Mouse (Mus musculus): ENCODE measurements around the gene Gm39115. TPM values are rescaled to one million over a fixed set of nuclear protein-coding genes. Genes with fewer than 3 reads are reported as not detected.

Gm39115 gene
- polyA plus RNA-seq, 1 experiment from 2014 or later = not detected

GRCm38 (mm10) chr7:142119632-142120031, 16.2 kb downstream of the Gm39115 start:
- no peaks in the 10 kb centered on the region for H3K9me3 ChIP-seq (ENCODE audit: control insufficient read depth, low read length)
- DNase-seq (ENCODE audit: low spot score) (no peak), ATAC-seq (ENCODE audit: low FRiP score) (no peak)
- no peak overlapping the region for H3K9ac ChIP-seq
- no peak overlapping the region for H3K27ac ChIP-seq
- H3K36me3 ChIP-seq (replicated peaks; ENCODE audit: control insufficient read depth, insufficient read depth) = no peaks in the 10 kb centered on the region
- no peaks in the 10 kb centered on the region for H3K4me1 ChIP-seq (replicated peaks; ENCODE audit: control insufficient read depth, insufficient read depth, low read length)
- no peak overlapping the region for H3K4me3 ChIP-seq (replicated peaks; ENCODE audit: low read length)
- H3K4me2 ChIP-seq (replicated peaks) = no peak overlapping the region
- H3K27me3 ChIP-seq (ENCODE audit: control insufficient read depth, insufficient read depth, low read length) = no peaks in the 10 kb centered on the region
- WGBS = 23% methylated on average over 5 of the region's 5 CpGs

- H3K9ac ChIP-seq = no peak overlapping the region
- H3K4me2 ChIP-seq (replicated peaks) = no peak overlapping the region
- ATAC-seq (ENCODE audit: low FRiP score) = no peak
- DNase-seq (ENCODE audit: low spot score) = no peak
- WGBS = 59% methylated on average over 5 of the region's 5 CpGs
- H3K9me3 ChIP-seq (ENCODE audit: control insufficient read depth, low read length) = no peaks in the 10 kb centered on the region
- no peak overlapping the region for H3K27ac ChIP-seq
- no peak overlapping the region for H3K4me3 ChIP-seq (replicated peaks; ENCODE audit: low read length)
- no peaks in the 10 kb centered on the region for H3K27me3 ChIP-seq (ENCODE audit: control insufficient read depth, insufficient read depth, low read length)
- no peaks in the 10 kb centered on the region for H3K4me1 ChIP-seq (replicated peaks; ENCODE audit: control insufficient read depth, insufficient read depth, low read length)
- H3K36me3 ChIP-seq (replicated peaks; ENCODE audit: control insufficient read depth, insufficient read depth) = no peaks in the 10 kb centered on the region
These were observed 31.1 kb downstream of the Gm39115 start for GRCm38 (mm10) chr7:142104747-142105146.

- DNase-seq (ENCODE audit: low spot score) (peak; percentile 87), ATAC-seq (ENCODE audit: low FRiP score) (peak; percentile 73)
- Histone ChIP-seq H3K36me3 (replicated peaks; ENCODE audit: control insufficient read depth, insufficient read depth) (no peaks in the 10 kb centered on the region), H3K9ac (0 out of 2 replicates have a peak overlapping the region, but pooled peaks have one; percentile 12), H3K9me3 (ENCODE audit: control insufficient read depth, low read length) (no peaks in the 10 kb centered on the region), H3K4me3 (replicated peaks; ENCODE audit: low read length) (no peak overlapping the region), H3K27me3 (ENCODE audit: control insufficient read depth, insufficient read depth, low read length) (peaks cover 6% of the 10 kb centered on the region; the same call in 1 of the 2 replicates), H3K4me2 (replicated peaks) (peak overlapping the region; percentile 18; the same call in 1 of the 2 replicates), H3K27ac (no peak overlapping the region), H3K4me1 (replicated peaks; ENCODE audit: control insufficient read depth, insufficient read depth, low read length) (peaks cover 21% of the 10 kb centered on the region)
- WGBS = 11% methylated on average over 9 of the region's 9 CpGs
These were observed 38.1 kb downstream of the Gm39115 start for GRCm38 (mm10) chr7:142097776-142098175.

GRCm38 (mm10) chr7:142096701-142097100, 39.1 kb downstream of the Gm39115 start:
- peaks cover 31% of the 10 kb centered on the region for H3K4me1 ChIP-seq (replicated peaks; ENCODE audit: control insufficient read depth, insufficient read depth, low read length)
- no peak overlapping the region; the same call in 1 of the 2 replicates for H3K4me3 ChIP-seq (replicated peaks; ENCODE audit: low read length)
- WGBS = 77% methylated on average over 4 of the region's 4 CpGs
- no peak for DNase-seq (ENCODE audit: low spot score)
- H3K36me3 ChIP-seq (replicated peaks; ENCODE audit: control insufficient read depth, insufficient read depth) = no peaks in the 10 kb centered on the region
- peak overlapping the region; percentile 72 for H3K4me2 ChIP-seq (replicated peaks)
- H3K27me3 ChIP-seq (ENCODE audit: control insufficient read depth, insufficient read depth, low read length) = peaks cover 6% of the 10 kb centered on the region; the same call in 1 of the 2 replicates
- no peak overlapping the region for H3K27ac ChIP-seq
- H3K9me3 ChIP-seq (ENCODE audit: control insufficient read depth, low read length) = no peaks in the 10 kb centered on the region
- no peak for ATAC-seq (ENCODE audit: low FRiP score)
- H3K9ac ChIP-seq = no peak overlapping the region

- no peaks in the 10 kb centered on the region for H3K36me3 ChIP-seq (replicated peaks; ENCODE audit: control insufficient read depth, insufficient read depth)
- WGBS = 1% methylated on average over 44 of the region's 63 CpGs
- peaks cover 45% of the 10 kb centered on the region for H3K4me1 ChIP-seq (replicated peaks; ENCODE audit: control insufficient read depth, insufficient read depth, low read length)
- no peaks in the 10 kb centered on the region for H3K9me3 ChIP-seq (ENCODE audit: control insufficient read depth, low read length)
- H3K9ac ChIP-seq = peak within 1 kb of the TSS; percentile 99
- peak within 1 kb of the TSS; percentile 92 for H3K4me3 ChIP-seq (replicated peaks; ENCODE audit: low read length)
- H3K27me3 ChIP-seq (ENCODE audit: control insufficient read depth, insufficient read depth, low read length) = peaks cover 6% of the 10 kb centered on the region; the same call in 1 of the 2 replicates
- H3K27ac ChIP-seq = peak within 1 kb of the TSS; percentile 97
- DNase-seq (ENCODE audit: low spot score) (peak; percentile 94), ATAC-seq (ENCODE audit: low FRiP score) (peak; percentile 82)
- H3K4me2 ChIP-seq (replicated peaks) = peak within 1 kb of the TSS; percentile 72
These were observed 40.5 kb downstream of the Gm39115 start, which contains the start of gene Dusp8 for GRCm38 (mm10) chr7:142095183-142095931. TSS of gene Dusp8 (minus strand) at chr7:142095843.

GRCm38 (mm10) chr7:142094301-142095143, 41.3 kb downstream of the Gm39115 start:
- peak overlapping the region; percentile 72 for H3K4me2 ChIP-seq (replicated peaks)
- peaks cover 53% of the 10 kb centered on the region for H3K4me1 ChIP-seq (replicated peaks; ENCODE audit: control insufficient read depth, insufficient read depth, low read length)
- peaks cover 5% of the 10 kb centered on the region; the same call in 1 of the 2 replicates for H3K36me3 ChIP-seq (replicated peaks; ENCODE audit: control insufficient read depth, insufficient read depth)
- H3K9me3 ChIP-seq (ENCODE audit: control insufficient read depth, low read length) = no peaks in the 10 kb centered on the region
- H3K4me3 ChIP-seq (replicated peaks; ENCODE audit: low read length) = peak overlapping the region; percentile 92
- WGBS = under 1% methylated on average over 81 of the region's 89 CpGs
- ATAC-seq (ENCODE audit: low FRiP score) (peak; percentile 25; the same call in 1 of the 2 replicates), DNase-seq (ENCODE audit: low spot score) (peak; percentile 59)
- peak overlapping the region; percentile 99 for H3K9ac ChIP-seq
- H3K27ac ChIP-seq = peak overlapping the region; percentile 97
- peaks cover 6% of the 10 kb centered on the region; the same call in 1 of the 2 replicates for H3K27me3 ChIP-seq (ENCODE audit: control insufficient read depth, insufficient read depth, low read length)

GRCm38 (mm10) chr7:142093696-142094240, 42.1 kb downstream of the Gm39115 start:
- WGBS = 14% methylated on average over 6 of the region's 6 CpGs
- ATAC-seq (ENCODE audit: low FRiP score) = no peak

GRCm38 (mm10) chr7:142092991-142093390, 42.8 kb downstream of the Gm39115 start:
- Histone ChIP-seq H3K4me1 (replicated peaks; ENCODE audit: control insufficient read depth, insufficient read depth, low read length) (peaks cover 68% of the 10 kb centered on the region), H3K36me3 (replicated peaks; ENCODE audit: control insufficient read depth, insufficient read depth) (peaks cover 13% of the 10 kb centered on the region), H3K27me3 (ENCODE audit: control insufficient read depth, insufficient read depth, low read length) (peaks cover 6% of the 10 kb centered on the region; the same call in 1 of the 2 replicates), H3K4me2 (replicated peaks) (peak overlapping the region; percentile 72), H3K9me3 (ENCODE audit: control insufficient read depth, low read length) (no peaks in the 10 kb centered on the region), H3K4me3 (replicated peaks; ENCODE audit: low read length) (peak overlapping the region; percentile 92), H3K9ac (peak overlapping the region; percentile 99), H3K27ac (peak overlapping the region; percentile 97)
- DNase-seq (ENCODE audit: low spot score) (no peak), ATAC-seq (ENCODE audit: low FRiP score) (no peak)
- WGBS = 34% methylated on average over 1 of the region's 1 CpGs

More at GRCm38 (mm10) chr7:142093696-142094240, 42.1 kb downstream of the Gm39115 start:
- peaks cover 6% of the 10 kb centered on the region; the same call in 1 of the 2 replicates for H3K27me3 ChIP-seq (ENCODE audit: control insufficient read depth, insufficient read depth, low read length)
- H3K9ac ChIP-seq = peak overlapping the region; percentile 99
- peak overlapping the region; percentile 72 for H3K4me2 ChIP-seq (replicated peaks)
- H3K36me3 ChIP-seq (replicated peaks; ENCODE audit: control insufficient read depth, insufficient read depth) = peaks cover 8% of the 10 kb centered on the region; the same call in 1 of the 2 replicates
- no peaks in the 10 kb centered on the region for H3K9me3 ChIP-seq (ENCODE audit: control insufficient read depth, low read length)
- H3K4me3 ChIP-seq (replicated peaks; ENCODE audit: low read length) = peak overlapping the region; percentile 92
- DNase-seq (ENCODE audit: low spot score) = no peak
- peaks cover 61% of the 10 kb centered on the region for H3K4me1 ChIP-seq (replicated peaks; ENCODE audit: control insufficient read depth, insufficient read depth, low read length)
- peak overlapping the region; percentile 97 for H3K27ac ChIP-seq
